Mouse (Mus musculus): ENCODE results near the gene N4bp2. TPM values are rescaled to one million over a fixed set of nuclear protein-coding genes. Genes with fewer than 3 reads are reported as not detected.

N4bp2 gene
- polyA plus RNA-seq, 1 experiment: 3.6 TPM

DNA sequence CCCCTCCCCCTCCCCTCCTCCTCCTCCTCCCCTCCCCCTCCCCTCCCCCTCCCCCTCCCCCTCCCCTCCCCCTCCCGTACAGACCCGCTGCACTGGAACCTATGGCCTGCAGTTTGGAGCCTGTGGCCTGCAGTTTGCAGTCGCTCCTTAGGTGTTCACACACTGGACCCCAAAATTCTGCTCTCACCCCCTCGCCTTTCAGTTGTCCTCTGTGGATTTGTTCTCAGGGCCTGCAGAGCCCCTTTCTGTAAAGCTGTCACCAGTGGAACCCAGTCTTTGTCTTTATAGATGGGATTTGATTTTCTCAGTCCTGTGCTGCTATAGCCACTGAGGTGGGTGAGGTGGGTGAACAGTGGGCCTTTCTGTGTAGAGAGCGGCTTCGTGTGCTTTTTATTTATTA, 95.0 kb downstream of the N4bp2 start:
- Histone ChIP-seq H3K4me3 (replicated peaks; ENCODE audit: extremely low read depth, low read depth, low read length) (no peak overlapping the region), H3K4me1 (ENCODE audit: control insufficient read depth, insufficient read depth, low read length) (peaks cover 3% of the 10 kb centered on the region)
- no peak for TF ChIP-seq POLR2A (IDR thresholded peaks at IDR 0.05; ENCODE audit: borderline replicate concordance, extremely low read depth, low read depth, low read length)
- 96% methylated on average over 4 of the region's 6 CpGs for WGBS
- DNase-seq: no peak

DNA sequence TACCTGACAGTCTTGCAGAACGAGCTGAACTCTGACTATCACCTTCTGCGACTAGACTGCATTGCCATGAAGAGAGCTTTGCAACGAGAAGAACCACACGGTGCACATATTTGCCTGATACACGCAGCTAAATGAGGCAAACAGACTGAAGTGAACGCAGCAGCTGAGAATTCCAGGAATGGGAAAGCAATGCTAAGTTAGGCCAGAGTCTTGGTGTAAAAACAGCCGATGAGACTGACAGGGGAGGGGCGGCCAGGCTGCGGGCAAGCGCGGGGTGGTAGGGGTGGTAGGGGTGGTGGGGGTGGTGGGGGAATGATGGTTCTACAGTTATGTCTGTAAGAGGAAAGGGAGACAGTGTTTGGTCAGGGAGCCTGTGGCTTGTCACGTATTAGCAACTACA, 95.6 kb downstream of the N4bp2 start:
- Histone ChIP-seq H3K4me1 (ENCODE audit: control insufficient read depth, insufficient read depth, low read length) (peaks cover 3% of the 10 kb centered on the region), H3K4me3 (replicated peaks; ENCODE audit: extremely low read depth, low read depth, low read length) (no peak overlapping the region)
- 41% methylated on average over 12 of the region's 12 CpGs for WGBS
- DNase-seq: no peak
- no peak for TF ChIP-seq CTCF (IDR thresholded peaks at IDR 0.05; ENCODE audit: insufficient read depth, low read length)
- no peak for TF ChIP-seq POLR2A (IDR thresholded peaks at IDR 0.05; ENCODE audit: borderline replicate concordance, extremely low read depth, low read depth, low read length)

DNA sequence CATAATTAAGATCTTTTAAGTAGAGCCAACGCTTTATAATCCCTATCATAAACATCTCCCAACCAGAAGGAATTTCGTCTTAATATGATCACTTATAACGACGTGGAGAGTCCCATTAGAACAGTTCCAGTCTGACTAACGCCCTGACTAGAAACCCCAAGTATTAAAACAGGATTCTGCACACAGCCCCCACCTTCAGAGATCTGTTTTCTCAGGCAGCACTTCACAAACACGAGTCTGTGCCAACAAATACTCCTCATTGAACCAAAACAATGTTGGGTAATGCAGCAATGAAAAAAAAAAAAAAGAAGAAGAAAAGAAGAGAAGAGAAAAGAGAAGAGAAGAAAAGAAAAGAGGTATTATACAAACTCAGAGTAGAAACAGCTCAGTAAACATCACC, 96.1 kb downstream of the N4bp2 start:
- peaks cover 3% of the 10 kb centered on the region for H3K4me1 ChIP-seq (ENCODE audit: control insufficient read depth, insufficient read depth, low read length)
- 51% methylated on average over 6 of the region's 6 CpGs for WGBS
- no peak for DNase-seq
- no peak overlapping the region for H3K4me3 ChIP-seq (replicated peaks; ENCODE audit: extremely low read depth, low read depth, low read length)
- TF ChIP-seq CTCF (IDR thresholded peaks at IDR 0.05; ENCODE audit: insufficient read depth, low read length) (no peak), POLR2A (IDR thresholded peaks at IDR 0.05; ENCODE audit: borderline replicate concordance, extremely low read depth, low read depth, low read length) (no peak)

DNA sequence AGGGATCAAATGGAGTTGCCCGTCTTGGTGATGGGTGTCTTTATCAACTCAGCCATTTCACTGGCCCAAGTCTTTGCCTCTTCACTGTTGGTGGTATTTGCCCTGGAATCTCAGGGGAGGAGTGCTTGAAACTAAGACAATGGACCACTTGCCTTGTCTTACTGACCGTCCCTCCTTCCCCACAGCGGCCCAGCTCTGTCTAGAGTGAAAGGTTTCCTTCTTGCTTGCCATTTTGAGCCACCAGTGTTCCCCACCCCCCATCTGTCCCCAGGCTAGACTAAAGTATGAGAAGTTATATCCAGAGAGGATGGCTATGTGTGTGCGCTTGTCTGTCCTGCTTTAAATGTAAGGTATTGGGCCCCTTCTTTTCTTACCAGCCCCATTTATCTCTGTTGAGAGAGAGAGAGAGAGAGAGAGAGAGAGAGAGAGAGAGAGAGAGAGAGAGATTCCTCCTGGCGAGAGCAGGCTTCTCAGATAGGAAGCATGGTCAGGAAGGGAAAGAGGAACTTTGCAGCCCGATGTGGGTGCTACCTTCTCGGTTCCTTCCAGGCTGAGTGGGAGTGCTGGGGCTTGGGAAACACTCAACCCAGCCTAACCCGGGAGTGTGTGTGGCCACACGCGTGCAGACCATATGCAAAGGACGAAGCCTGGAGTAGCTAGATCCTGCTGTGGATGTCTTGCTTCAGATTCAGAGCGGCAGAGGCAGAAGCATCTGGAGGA, 97.1 kb downstream of the N4bp2 start:
- WGBS: 70% methylated on average over 12 of the region's 12 CpGs

DNA sequence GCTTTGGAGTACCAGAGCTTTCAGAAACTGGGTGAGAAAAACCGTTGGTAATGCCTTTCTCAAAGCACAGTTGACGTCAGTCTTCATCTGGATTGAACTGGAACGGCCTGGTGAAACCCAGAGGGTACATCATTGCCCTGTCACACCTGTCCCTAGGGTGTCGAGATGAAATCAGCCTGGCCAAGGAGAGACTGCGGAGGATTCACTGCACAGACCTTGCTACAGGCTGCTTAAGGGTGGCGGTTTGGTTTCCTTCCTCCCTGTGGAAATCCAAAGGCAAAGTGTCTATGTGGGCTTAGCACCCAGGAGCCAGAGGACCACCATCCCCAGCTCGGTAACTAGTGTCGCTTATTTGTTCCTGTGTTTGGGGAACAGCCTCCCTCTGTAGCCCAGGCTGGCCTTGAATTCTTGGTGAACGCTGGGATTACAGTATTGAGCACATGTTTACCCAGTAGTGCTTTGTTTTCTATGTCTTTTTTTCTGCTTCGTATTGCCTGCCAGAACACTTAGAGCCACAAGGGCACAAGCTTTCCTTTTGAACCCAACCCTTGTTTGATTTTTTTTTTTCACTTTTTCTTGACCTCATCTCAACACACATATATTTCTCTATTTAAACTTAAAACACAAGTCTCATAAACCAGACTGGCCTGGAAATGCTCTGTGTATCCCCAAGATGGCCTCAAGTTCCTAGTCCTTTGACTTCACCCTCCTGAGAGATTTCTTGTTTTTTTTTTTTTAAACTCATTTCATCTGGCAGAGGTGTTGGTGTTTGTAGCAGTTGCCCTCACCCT, 98.0 kb downstream of the N4bp2 start, which contains the start of gene Rhoh:
Rhoh (plus strand) TSS at position 60 of the 791 bp plus-strand sequence.
- no peak for DNase-seq
- WGBS: 72% methylated on average over 10 of the region's 10 CpGs
- TF ChIP-seq POLR2A (IDR thresholded peaks at IDR 0.05; ENCODE audit: borderline replicate concordance, extremely low read depth, low read depth, low read length): no peak
- no peak for TF ChIP-seq CTCF (IDR thresholded peaks at IDR 0.05; ENCODE audit: insufficient read depth, low read length)
- Histone ChIP-seq H3K4me3 (replicated peaks; ENCODE audit: extremely low read depth, low read depth, low read length) (no peak within 1 kb of the TSS), H3K4me1 (ENCODE audit: control insufficient read depth, insufficient read depth, low read length) (peaks cover 3% of the 10 kb centered on the region)

More for the DNA sequence above, 97.1 kb downstream of the N4bp2 start:
- H3K4me1 ChIP-seq (ENCODE audit: control insufficient read depth, insufficient read depth, low read length): peaks cover 3% of the 10 kb centered on the region
- DNase-seq: no peak
- TF ChIP-seq CTCF (IDR thresholded peaks at IDR 0.05; ENCODE audit: insufficient read depth, low read length) (no peak), POLR2A (IDR thresholded peaks at IDR 0.05; ENCODE audit: borderline replicate concordance, extremely low read depth, low read depth, low read length) (no peak)
- H3K4me3 ChIP-seq (replicated peaks; ENCODE audit: extremely low read depth, low read depth, low read length): no peak overlapping the region

DNA sequence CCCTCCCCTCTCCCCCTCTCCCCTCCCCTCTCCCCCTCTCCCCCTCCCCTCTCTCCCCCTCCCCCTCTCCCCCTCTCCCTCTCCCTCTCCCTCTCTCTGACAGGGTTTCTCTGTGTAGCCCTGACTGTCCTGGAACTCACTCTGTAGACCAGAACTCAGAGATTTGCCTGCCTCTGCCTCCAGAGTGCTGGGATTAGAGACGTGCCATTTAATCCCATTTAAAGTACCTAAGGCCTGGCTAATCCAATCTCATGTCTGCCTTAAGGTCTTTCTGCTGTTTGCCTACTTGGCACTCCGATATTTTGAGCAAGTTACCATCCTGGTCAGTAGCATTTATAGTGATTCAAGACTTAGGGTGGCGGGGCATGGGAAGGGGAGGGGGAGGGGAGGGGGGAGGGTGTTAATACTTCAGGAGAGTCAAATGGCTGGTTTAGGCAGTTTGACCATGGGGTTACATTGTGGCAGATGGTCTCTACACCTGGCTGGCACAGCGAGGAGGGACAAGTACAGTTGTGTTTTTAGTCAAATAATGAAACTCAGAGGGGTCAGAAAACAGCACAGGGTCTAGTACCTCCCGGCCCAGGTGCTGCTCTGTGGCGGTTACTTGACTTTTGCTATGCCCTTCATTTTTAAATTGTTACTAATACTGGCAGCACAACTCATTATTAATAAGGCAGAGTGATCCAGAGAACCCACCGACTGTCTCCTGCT, 99.1 kb downstream of the N4bp2 start:
- DNase-seq: no peak
- TF ChIP-seq CTCF (IDR thresholded peaks at IDR 0.05; ENCODE audit: insufficient read depth, low read length): no peak
- WGBS: 84% methylated on average over 7 of the region's 7 CpGs
- no peak overlapping the region for H3K4me3 ChIP-seq (replicated peaks; ENCODE audit: extremely low read depth, low read depth, low read length)
- H3K4me1 ChIP-seq (ENCODE audit: control insufficient read depth, insufficient read depth, low read length): peaks cover 3% of the 10 kb centered on the region

DNA sequence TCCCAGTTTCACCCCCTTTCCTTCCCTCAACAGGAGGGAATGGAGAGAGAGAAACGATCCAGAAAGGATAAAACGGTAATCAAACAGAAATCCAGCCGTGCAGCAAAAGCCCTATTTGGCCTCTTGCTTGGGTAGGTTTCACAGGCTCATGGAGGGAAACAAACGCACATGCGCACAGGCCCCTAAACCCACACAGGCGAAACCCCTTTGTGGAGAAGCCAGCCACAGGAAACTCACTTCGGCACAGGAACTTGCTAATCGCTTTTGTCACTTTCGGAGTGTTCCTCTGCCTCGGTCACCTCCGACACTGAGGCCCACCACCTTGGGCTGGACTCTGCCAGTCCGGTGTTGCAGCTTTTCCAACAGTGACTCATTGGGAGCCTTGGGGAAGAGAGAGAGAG, 100.0 kb downstream of the N4bp2 start:
- 68% methylated on average over 12 of the region's 12 CpGs for WGBS
- Histone ChIP-seq H3K4me1 (ENCODE audit: control insufficient read depth, insufficient read depth, low read length) (peaks cover 3% of the 10 kb centered on the region), H3K4me3 (replicated peaks; ENCODE audit: extremely low read depth, low read depth, low read length) (peak overlapping the region; percentile 65)
- TF ChIP-seq CTCF (IDR thresholded peaks at IDR 0.05; ENCODE audit: insufficient read depth, low read length): no peak
- peak; percentile 38; the same call in 1 of the 2 replicates for TF ChIP-seq POLR2A (IDR thresholded peaks at IDR 0.05; ENCODE audit: borderline replicate concordance, extremely low read depth, low read depth, low read length)
- no peak for DNase-seq

DNA sequence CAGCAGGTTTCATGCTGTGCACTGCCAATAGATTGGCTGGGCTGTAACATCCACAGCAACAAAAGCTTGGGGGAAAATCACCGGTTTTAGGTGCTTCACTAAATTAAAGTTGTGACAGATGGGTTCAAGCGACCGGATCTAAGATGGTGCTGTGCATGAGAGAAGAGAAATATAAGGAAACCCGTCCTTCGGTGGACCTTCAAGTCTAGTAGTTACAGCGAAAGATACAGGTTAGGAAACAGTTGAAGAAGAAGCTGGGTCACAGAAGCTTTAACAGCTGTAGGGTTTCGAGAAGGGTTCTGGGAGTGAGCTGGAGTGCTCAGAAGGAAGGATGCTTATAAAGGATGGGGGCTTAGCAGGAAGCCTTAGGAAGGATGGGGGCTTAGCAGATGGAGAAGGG, 101.2 kb downstream of the N4bp2 start:
- Histone ChIP-seq H3K4me3 (replicated peaks; ENCODE audit: extremely low read depth, low read depth, low read length) (no peak overlapping the region), H3K4me1 (ENCODE audit: control insufficient read depth, insufficient read depth, low read length) (peaks cover 2% of the 10 kb centered on the region)
- DNase-seq: no peak
- WGBS: 78% methylated on average over 7 of the region's 7 CpGs
- no peak for TF ChIP-seq POLR2A (IDR thresholded peaks at IDR 0.05; ENCODE audit: borderline replicate concordance, extremely low read depth, low read depth, low read length)
- TF ChIP-seq CTCF (IDR thresholded peaks at IDR 0.05; ENCODE audit: insufficient read depth, low read length): no peak

DNA sequence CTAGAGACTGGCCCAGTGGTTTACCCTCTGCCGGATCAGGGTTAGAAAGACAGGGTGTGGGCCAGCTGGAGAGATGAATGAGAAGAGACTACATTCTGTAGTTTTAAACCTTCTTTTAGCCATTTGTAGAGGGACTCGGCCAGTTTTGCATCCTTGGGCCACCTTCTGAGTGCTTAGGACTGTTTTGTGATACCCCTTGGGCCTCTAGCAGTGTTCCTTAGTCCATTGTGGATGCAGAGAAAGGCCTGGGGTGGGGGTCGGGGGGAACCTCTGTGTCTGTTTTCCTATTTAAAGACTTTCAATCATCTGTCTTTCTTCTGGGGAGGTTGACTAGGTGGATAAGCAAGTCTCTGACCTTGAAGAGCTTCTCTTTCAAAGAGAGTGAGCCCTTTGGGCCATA, 101.6 kb downstream of the N4bp2 start:
- no peaks in the 10 kb centered on the region; the same call in 1 of the 2 replicates for H3K4me1 ChIP-seq (ENCODE audit: control insufficient read depth, insufficient read depth, low read length)
- WGBS: 80% methylated on average over 3 of the region's 3 CpGs
- H3K4me3 ChIP-seq (replicated peaks; ENCODE audit: extremely low read depth, low read depth, low read length): peak overlapping the region; percentile 21
- DNase-seq: no peak
- TF ChIP-seq CTCF (IDR thresholded peaks at IDR 0.05; ENCODE audit: insufficient read depth, low read length) (no peak), POLR2A (IDR thresholded peaks at IDR 0.05; ENCODE audit: borderline replicate concordance, extremely low read depth, low read depth, low read length) (no peak)

Measured in lung, adult 2 months (tissue).